Mouse (Mus musculus) cerebellum, postnatal 25 days (tissue): ENCODE measurements around the gene Tmem206.

Experiments used
- DNase-seq, 2 experiments: peaks; one replicate each; pipeline ENCODE4 v3.0.0; 2021; ENCODE audit warnings: mixed read lengths in 2 of 2

The Tmem206 gene

GRCm38 (mm10) chr1:191353836-191354235 is 28.1 kb downstream of the Tmem206 start:
- DNase-seq = no peak

- DNase-seq = no peak
Observed at GRCm38 (mm10) chr1:191356936-191357335, 31.2 kb downstream of the Tmem206 start.

GRCm38 (mm10) chr1:191359478-191359877 is 33.8 kb downstream of the Tmem206 start:
- DNase-seq = no peak

GRCm38 (mm10) chr1:191362412-191362811 is 36.7 kb downstream of the Tmem206 start:
- DNase-seq = no peak

GRCm38 (mm10) chr1:191364477-191364876 is 38.8 kb downstream of the Tmem206 start:
- no peak for DNase-seq

- no peak for DNase-seq
Observed at GRCm38 (mm10) chr1:191368193-191368592, 42.5 kb downstream of the Tmem206 start.

- no peak for DNase-seq
Observed at GRCm38 (mm10) chr1:191369140-191369539, 43.4 kb downstream of the Tmem206 start.

- no peak for DNase-seq
Observed at GRCm38 (mm10) chr1:191374993-191375643, 49.4 kb downstream of the Tmem206 start.

GRCm38 (mm10) chr1:191375644-191375998 is 49.9 kb downstream of the Tmem206 start:
- no peak for DNase-seq

GRCm38 (mm10) chr1:191378080-191378479 is 52.4 kb downstream of the Tmem206 start:
- no peak for DNase-seq

GRCm38 (mm10) chr1:191380843-191381242 is 55.1 kb downstream of the Tmem206 start:
- DNase-seq = no peak

- no peak for DNase-seq
Observed at GRCm38 (mm10) chr1:191381955-191382736, 56.4 kb downstream of the Tmem206 start.

- DNase-seq = no peak
Observed at GRCm38 (mm10) chr1:191384786-191385430, 59.2 kb downstream of the Tmem206 start.

GRCm38 (mm10) chr1:191391311-191391710 is 65.6 kb downstream of the Tmem206 start:
- peak; percentile 41 to 69 for DNase-seq

- no peak for DNase-seq
Observed at GRCm38 (mm10) chr1:191393536-191393935, 67.8 kb downstream of the Tmem206 start.

GRCm38 (mm10) chr1:191394126-191394525 is 68.4 kb downstream of the Tmem206 start:
- no peak for DNase-seq

GRCm38 (mm10) chr1:191395200-191395599 is 69.5 kb downstream of the Tmem206 start:
- DNase-seq = no peak

GRCm38 (mm10) chr1:191395871-191396433 is 70.2 kb downstream of the Tmem206 start:
- peak in 1 of 2 experiments; percentile 55 for DNase-seq

GRCm38 (mm10) chr1:191396446-191396845 is 70.7 kb downstream of the Tmem206 start:
- peak in 1 of 2 experiments; percentile 72 for DNase-seq

GRCm38 (mm10) chr1:191396897-191397849 is 71.5 kb downstream of the Tmem206 start:
- peak; percentile 99 to 100 for DNase-seq
